Mouse (Mus musculus): ENCODE data around the gene Pfdn6. TPM values are rescaled to one million over a fixed set of nuclear protein-coding genes. Genes with fewer than 3 reads are reported as not detected.

Pfdn6 gene
- polyA plus RNA-seq, 1 experiment from 2014 or later = 83.8 TPM

- Histone ChIP-seq H3K4me1 (ENCODE audit: control insufficient read depth, low read depth, low read length) (peaks cover 22% of the 10 kb centered on the region), H3K27me3 (ENCODE audit: control insufficient read depth, insufficient read depth, low read depth, low read length) (no peaks in the 10 kb centered on the region), H3K4me3 (ENCODE audit: low read depth, low read length) (peak overlapping the region; percentile 94), H3K27ac (ENCODE audit: low read length) (no peak overlapping the region; the same call in 1 of the 2 replicates), H3K36me3 (ENCODE audit: control insufficient read depth, insufficient read depth) (peaks cover 18% of the 10 kb centered on the region), H3K9me3 (replicated peaks; ENCODE audit: control insufficient read depth, low read length) (no peaks in the 10 kb centered on the region), H3K9ac (ENCODE audit: low read depth, low read length) (peak overlapping the region; percentile 77), H3K4me2 (ENCODE audit: low read depth, low read length) (peak overlapping the region; percentile 98)
- no peak for ATAC-seq (ENCODE audit: low read depth)
- 1% methylated on average over 26 of the region's 26 CpGs for WGBS (ENCODE audit: insufficient replicate concordance)
These were observed 838 bp upstream of the Pfdn6 start for GRCm38 (mm10) chr17:33940981-33941380.

- ATAC-seq (ENCODE audit: low read depth) = no peak
- no peaks in the 10 kb centered on the region for H3K9me3 ChIP-seq (replicated peaks; ENCODE audit: control insufficient read depth, low read length)
- no peaks in the 10 kb centered on the region for H3K27me3 ChIP-seq (ENCODE audit: control insufficient read depth, insufficient read depth, low read depth, low read length)
- 66% methylated on average over 11 of the region's 11 CpGs for WGBS (ENCODE audit: insufficient replicate concordance)
- no peak overlapping the region for H3K4me3 ChIP-seq (ENCODE audit: low read depth, low read length)
- peaks cover 22% of the 10 kb centered on the region for H3K4me1 ChIP-seq (ENCODE audit: control insufficient read depth, low read depth, low read length)
- H3K9ac ChIP-seq (ENCODE audit: low read depth, low read length) = no peak overlapping the region
- no peak overlapping the region for H3K4me2 ChIP-seq (ENCODE audit: low read depth, low read length)
- H3K36me3 ChIP-seq (ENCODE audit: control insufficient read depth, insufficient read depth) = peaks cover 12% of the 10 kb centered on the region
- H3K27ac ChIP-seq (ENCODE audit: low read length) = no peak overlapping the region
These were observed 1.4 kb downstream of the Pfdn6 start for GRCm38 (mm10) chr17:33938783-33939182.

DNA sequence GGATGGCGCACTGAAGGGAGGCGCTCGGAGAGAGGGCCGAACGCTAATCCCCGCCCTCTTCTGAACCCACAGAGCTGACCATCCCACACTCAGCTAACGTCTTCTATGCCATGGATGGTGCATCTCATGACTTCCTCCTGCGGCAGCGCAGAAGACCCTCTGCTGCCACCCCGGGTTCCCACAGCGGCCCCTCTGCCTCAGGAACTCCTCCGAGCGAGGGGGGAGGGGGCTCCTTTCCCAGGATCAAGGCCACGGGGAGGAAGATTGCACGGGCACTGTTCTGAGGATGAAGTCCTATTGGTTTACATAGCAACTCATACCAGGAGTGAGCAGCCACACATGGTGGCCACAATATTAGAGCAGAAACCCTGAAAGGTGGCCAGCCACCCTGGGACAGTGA, 3.1 kb downstream of the Pfdn6 start:
- Histone ChIP-seq H3K4me1 (ENCODE audit: control insufficient read depth, low read depth, low read length) (peaks cover 26% of the 10 kb centered on the region), H3K4me3 (ENCODE audit: low read depth, low read length) (no peak overlapping the region), H3K27ac (ENCODE audit: low read length) (no peak overlapping the region), H3K36me3 (ENCODE audit: control insufficient read depth, insufficient read depth) (peaks cover 8% of the 10 kb centered on the region; the same call in 1 of the 2 replicates), H3K27me3 (ENCODE audit: control insufficient read depth, insufficient read depth, low read depth, low read length) (no peaks in the 10 kb centered on the region), H3K9ac (ENCODE audit: low read depth, low read length) (no peak overlapping the region), H3K9me3 (replicated peaks; ENCODE audit: control insufficient read depth, low read length) (no peaks in the 10 kb centered on the region), H3K4me2 (ENCODE audit: low read depth, low read length) (no peak overlapping the region)
- ATAC-seq (ENCODE audit: low read depth) = no peak
- 81% methylated on average over 15 of the region's 15 CpGs for WGBS (ENCODE audit: insufficient replicate concordance)

GRCm38 (mm10) chr17:33935422-33936055, 4.6 kb downstream of the Pfdn6 start:
- no peaks in the 10 kb centered on the region for H3K9me3 ChIP-seq (replicated peaks; ENCODE audit: control insufficient read depth, low read length)
- WGBS (ENCODE audit: insufficient replicate concordance) = 79% methylated on average over 21 of the region's 21 CpGs
- no peak overlapping the region for H3K27ac ChIP-seq (ENCODE audit: low read length)
- peaks cover 25% of the 10 kb centered on the region for H3K4me1 ChIP-seq (ENCODE audit: control insufficient read depth, low read depth, low read length)
- no peak overlapping the region for H3K9ac ChIP-seq (ENCODE audit: low read depth, low read length)
- no peak overlapping the region for H3K4me3 ChIP-seq (ENCODE audit: low read depth, low read length)
- H3K36me3 ChIP-seq (ENCODE audit: control insufficient read depth, insufficient read depth) = peaks cover 8% of the 10 kb centered on the region; the same call in 1 of the 2 replicates
- no peak overlapping the region for H3K4me2 ChIP-seq (ENCODE audit: low read depth, low read length)
- no peaks in the 10 kb centered on the region for H3K27me3 ChIP-seq (ENCODE audit: control insufficient read depth, insufficient read depth, low read depth, low read length)
- no peak for ATAC-seq (ENCODE audit: low read depth)

GRCm38 (mm10) chr17:33932970-33933369, 7.2 kb downstream of the Pfdn6 start:
- 84% methylated on average over 15 of the region's 15 CpGs for WGBS (ENCODE audit: insufficient replicate concordance)
- H3K9ac ChIP-seq (ENCODE audit: low read depth, low read length) = no peak overlapping the region
- peaks cover 8% of the 10 kb centered on the region; the same call in 1 of the 2 replicates for H3K36me3 ChIP-seq (ENCODE audit: control insufficient read depth, insufficient read depth)
- no peak for ATAC-seq (ENCODE audit: low read depth)
- H3K9me3 ChIP-seq (replicated peaks; ENCODE audit: control insufficient read depth, low read length) = no peaks in the 10 kb centered on the region
- H3K4me3 ChIP-seq (ENCODE audit: low read depth, low read length) = no peak overlapping the region
- no peak overlapping the region for H3K4me2 ChIP-seq (ENCODE audit: low read depth, low read length)
- H3K4me1 ChIP-seq (ENCODE audit: control insufficient read depth, low read depth, low read length) = peaks cover 26% of the 10 kb centered on the region
- H3K27ac ChIP-seq (ENCODE audit: low read length) = no peak overlapping the region
- H3K27me3 ChIP-seq (ENCODE audit: control insufficient read depth, insufficient read depth, low read depth, low read length) = no peaks in the 10 kb centered on the region

- peaks cover 6% of the 10 kb centered on the region; the same call in 1 of the 2 replicates for H3K36me3 ChIP-seq (ENCODE audit: control insufficient read depth, insufficient read depth)
- 76% methylated on average over 14 of the region's 14 CpGs for WGBS (ENCODE audit: insufficient replicate concordance)
These were observed 7.7 kb downstream of the Pfdn6 start for GRCm38 (mm10) chr17:33932448-33932847.

DNA sequence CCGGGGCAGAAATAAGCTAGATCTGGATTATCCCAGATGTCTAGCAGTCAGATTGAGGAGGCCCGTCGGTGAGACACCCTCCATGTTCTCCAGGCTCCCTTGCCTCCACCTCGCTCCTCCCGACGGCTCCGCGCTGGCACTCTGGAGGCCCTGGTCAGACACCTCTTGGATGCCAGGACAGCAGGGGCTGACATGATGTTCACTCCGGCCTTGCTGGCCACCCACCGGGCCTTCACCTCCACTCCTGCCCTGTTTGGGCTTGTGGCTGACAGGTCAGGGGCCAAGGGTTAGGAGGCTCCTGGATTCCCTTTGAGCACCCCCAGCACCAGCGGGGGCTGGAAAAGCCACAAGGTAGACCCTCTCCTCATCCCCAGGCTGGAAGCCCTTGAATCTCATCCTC, 8.2 kb downstream of the Pfdn6 start:
- no peak overlapping the region for H3K9ac ChIP-seq (ENCODE audit: low read depth, low read length)
- WGBS (ENCODE audit: insufficient replicate concordance) = 87% methylated on average over 11 of the region's 11 CpGs
- no peak for ATAC-seq (ENCODE audit: low read depth)

More at GRCm38 (mm10) chr17:33932448-33932847, 7.7 kb downstream of the Pfdn6 start:
- H3K27me3 ChIP-seq (ENCODE audit: control insufficient read depth, insufficient read depth, low read depth, low read length) = no peaks in the 10 kb centered on the region
- H3K4me1 ChIP-seq (ENCODE audit: control insufficient read depth, low read depth, low read length) = peaks cover 30% of the 10 kb centered on the region
- no peak overlapping the region for H3K4me2 ChIP-seq (ENCODE audit: low read depth, low read length)
- H3K9ac ChIP-seq (ENCODE audit: low read depth, low read length) = no peak overlapping the region
- H3K9me3 ChIP-seq (replicated peaks; ENCODE audit: control insufficient read depth, low read length) = no peaks in the 10 kb centered on the region
- ATAC-seq (ENCODE audit: low read depth) = no peak
- no peak overlapping the region for H3K27ac ChIP-seq (ENCODE audit: low read length)
- no peak overlapping the region for H3K4me3 ChIP-seq (ENCODE audit: low read depth, low read length)

GRCm38 (mm10) chr17:33931159-33931866, 8.8 kb downstream of the Pfdn6 start:
- no peaks in the 10 kb centered on the region for H3K27me3 ChIP-seq (ENCODE audit: control insufficient read depth, insufficient read depth, low read depth, low read length)
- H3K4me1 ChIP-seq (ENCODE audit: control insufficient read depth, low read depth, low read length) = peaks cover 30% of the 10 kb centered on the region
- 44% methylated on average over 18 of the region's 18 CpGs for WGBS (ENCODE audit: insufficient replicate concordance)
- no peaks in the 10 kb centered on the region for H3K9me3 ChIP-seq (replicated peaks; ENCODE audit: control insufficient read depth, low read length)
- no peaks in the 10 kb centered on the region for H3K36me3 ChIP-seq (ENCODE audit: control insufficient read depth, insufficient read depth)
- no peak for ATAC-seq (ENCODE audit: low read depth)
- peak overlapping the region; percentile 81 for H3K9ac ChIP-seq (ENCODE audit: low read depth, low read length)
- 0 out of 2 replicates have a peak overlapping the region, but pooled peaks have one; percentile 17 for H3K27ac ChIP-seq (ENCODE audit: low read length)
- H3K4me3 ChIP-seq (ENCODE audit: low read depth, low read length) = peak overlapping the region; percentile 82
- peak overlapping the region; percentile 98 for H3K4me2 ChIP-seq (ENCODE audit: low read depth, low read length)

More for the DNA sequence above, 8.2 kb downstream of the Pfdn6 start:
- Histone ChIP-seq H3K27me3 (ENCODE audit: control insufficient read depth, insufficient read depth, low read depth, low read length) (no peaks in the 10 kb centered on the region), H3K9me3 (replicated peaks; ENCODE audit: control insufficient read depth, low read length) (no peaks in the 10 kb centered on the region), H3K4me3 (ENCODE audit: low read depth, low read length) (no peak overlapping the region), H3K36me3 (ENCODE audit: control insufficient read depth, insufficient read depth) (peaks cover 3% of the 10 kb centered on the region; the same call in 1 of the 2 replicates), H3K27ac (ENCODE audit: low read length) (no peak overlapping the region), H3K4me1 (ENCODE audit: control insufficient read depth, low read depth, low read length) (peaks cover 30% of the 10 kb centered on the region), H3K4me2 (ENCODE audit: low read depth, low read length) (no peak overlapping the region)
